Mouse (Mus musculus) embryonic fibroblast, embryonic 13.5 days (primary cell): ENCODE results near the gene Pyroxd2. TPM values are rescaled to one million over a fixed set of nuclear protein-coding genes. Genes with fewer than 3 reads are reported as not detected.
"Not testable (repeated sequence)": the region's sequence is repeated elsewhere in the genome, so short reads cannot be mapped to it uniquely, and the experiment has no call there.

ENCODE experiments used
- H3K27ac ChIP-seq: 2 replicates; pipeline ENCODE4 v1.5.1; 2012; ENCODE audit warnings: low read length, control low read depth, inconsistent platforms; ENCODE audit not compliant: insufficient read depth
- H3K4me1 ChIP-seq: 2 replicates; pipeline ENCODE4 v1.6.1; 2011; ENCODE audit warnings: low read length; ENCODE audit not compliant: control insufficient read depth, insufficient read depth
- H3K4me3 ChIP-seq: 2 replicates; pipeline ENCODE4 v1.5.1; 2011; ENCODE audit warnings: mild to moderate bottlenecking, control low read depth, low read length; ENCODE audit not compliant: insufficient read depth
- CTCF ChIP-seq: IDR thresholded peaks from 2 replicates; pipeline ENCODE4 v1.5.1; 2011; ENCODE audit warnings: mild to moderate bottlenecking, control low read depth, low read length, moderate library complexity, borderline replicate concordance; ENCODE audit not compliant: insufficient read depth
- POLR2A ChIP-seq: IDR thresholded peaks from 2 replicates; pipeline ENCODE4 v1.6.1; 2011; ENCODE audit warnings: low read depth, mild to moderate bottlenecking, control low read depth, low read length, moderate library complexity
- polyA plus RNA-seq: library from polyadenylated mRNA; stranded (reverse); fragments of >200 nt; gene quantifications from 2 replicates; pipeline ENCODE4 v1.2.4, GENCODE M21; 2011; ENCODE audit warnings: low read depth; ENCODE audit not compliant: missing spikeins, insufficient read length

The Pyroxd2 gene
- polyA plus RNA-seq, 1 experiment: 2.7 TPM

- H3K27ac ChIP-seq: no peak overlapping the region
- 0 out of 2 replicates have a peak, but pooled peaks cover 2% of the 10 kb centered on the region for H3K4me1 ChIP-seq
- TF ChIP-seq POLR2A: no peak
- no peak for TF ChIP-seq CTCF
- no peak overlapping the region for H3K4me3 ChIP-seq
These were observed 38.8 kb downstream of the Pyroxd2 start for GRCm38 (mm10) chr19:42713770-42714169.

GRCm38 (mm10) chr19:42699426-42699825, 53.1 kb downstream of the Pyroxd2 start:
- no peak overlapping the region for H3K27ac ChIP-seq
- no peaks in the 10 kb centered on the region for H3K4me1 ChIP-seq
- no peak overlapping the region for H3K4me3 ChIP-seq
- TF ChIP-seq CTCF (no peak), POLR2A (no peak)

- Histone ChIP-seq H3K27ac (no peak overlapping the region), H3K4me3 (no peak overlapping the region), H3K4me1 (no peaks in the 10 kb centered on the region)
- no peak for TF ChIP-seq CTCF
- no peak for TF ChIP-seq POLR2A
These were observed 54.0 kb downstream of the Pyroxd2 start for GRCm38 (mm10) chr19:42698576-42698975.

GRCm38 (mm10) chr19:42697336-42697735, 55.2 kb downstream of the Pyroxd2 start:
- H3K4me3 ChIP-seq: no peak overlapping the region
- no peak overlapping the region for H3K27ac ChIP-seq
- TF ChIP-seq POLR2A: no peak
- no peak for TF ChIP-seq CTCF
- no peaks in the 10 kb centered on the region for H3K4me1 ChIP-seq

- Histone ChIP-seq H3K4me3 (no peak overlapping the region), H3K27ac (no peak overlapping the region), H3K4me1 (no peaks in the 10 kb centered on the region)
- TF ChIP-seq CTCF (no peak), POLR2A (no peak)
These were observed 62.3 kb downstream of the Pyroxd2 start for GRCm38 (mm10) chr19:42690256-42690655.

GRCm38 (mm10) chr19:42689786-42690185, 62.8 kb downstream of the Pyroxd2 start:
- no peak overlapping the region for H3K4me3 ChIP-seq
- no peak overlapping the region for H3K27ac ChIP-seq
- no peak for TF ChIP-seq POLR2A
- TF ChIP-seq CTCF: no peak
- no peaks in the 10 kb centered on the region for H3K4me1 ChIP-seq

- Histone ChIP-seq H3K4me1 (no peaks in the 10 kb centered on the region), H3K4me3 (no peak overlapping the region), H3K27ac (no peak overlapping the region)
- TF ChIP-seq POLR2A: no peak
- TF ChIP-seq CTCF: no peak
These were observed 63.3 kb downstream of the Pyroxd2 start for GRCm38 (mm10) chr19:42689321-42689720.

GRCm38 (mm10) chr19:42682776-42683175, 69.8 kb downstream of the Pyroxd2 start:
- H3K27ac ChIP-seq, H3K4me3 ChIP-seq, H3K4me1 ChIP-seq: not testable (repeated sequence)

GRCm38 (mm10) chr19:42678191-42678590, 74.4 kb downstream of the Pyroxd2 start:
- no peak overlapping the region for H3K4me3 ChIP-seq
- H3K27ac ChIP-seq: no peak overlapping the region
- TF ChIP-seq POLR2A (no peak), CTCF (no peak)
- H3K4me1 ChIP-seq: no peaks in the 10 kb centered on the region

GRCm38 (mm10) chr19:42677452-42677851, 75.1 kb downstream of the Pyroxd2 start:
- Histone ChIP-seq H3K4me1 (no peaks in the 10 kb centered on the region), H3K4me3 (no peak overlapping the region), H3K27ac (no peak overlapping the region)
- TF ChIP-seq CTCF (no peak), POLR2A (no peak)

GRCm38 (mm10) chr19:42676931-42677330, 75.6 kb downstream of the Pyroxd2 start:
- TF ChIP-seq CTCF (no peak), POLR2A (no peak)
- Histone ChIP-seq H3K27ac (no peak overlapping the region), H3K4me1 (no peaks in the 10 kb centered on the region), H3K4me3 (no peak overlapping the region)

Other genes with a start within 250 kb of the Pyroxd2 start
- 21.1 and 31.8 TPM in 2 replicates for gene R3hcc1l, start 234.0 kb downstream of the Pyroxd2 start, polyA plus RNA-seq
- 13.3 and 33.0 TPM in 2 replicates for gene Loxl4, start 140.0 kb downstream of the Pyroxd2 start, polyA plus RNA-seq
- 13.2 and 15.8 TPM in 2 replicates for gene Hps1, start 27.2 kb upstream of the Pyroxd2 start, polyA plus RNA-seq